Mouse (Mus musculus): ENCODE measurements at regions not wholly inside any gene's neighbourhood (a gene's known extent, or its start where the extent isn't known, plus 50 kb on each side); places are given as distances from the start of the nearest gene placed in this dataset.

DNA sequence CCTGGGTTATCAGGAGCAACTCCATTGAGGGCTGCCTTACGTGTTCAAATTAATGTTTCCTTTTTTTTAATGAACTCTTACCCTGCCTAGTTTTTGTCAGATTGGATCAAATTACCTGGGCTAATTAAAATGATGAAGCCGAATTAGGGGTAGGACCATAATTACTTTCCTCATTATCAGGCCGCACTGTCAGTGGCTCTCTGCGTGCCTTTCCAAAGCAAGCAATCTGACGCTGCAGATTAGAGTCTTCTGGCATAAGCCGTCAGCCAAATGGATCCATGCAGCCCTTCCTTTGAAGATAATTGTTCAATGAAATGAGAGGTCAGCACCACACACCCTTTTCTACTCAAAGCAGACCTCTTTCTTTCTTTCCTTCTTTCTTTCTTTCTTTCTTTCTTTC is 175.5 kb upstream of the Fat4 start:
- Histone ChIP-seq H3K9ac (ENCODE audit: low read depth, low read length) (no peak overlapping the region), H3K36me3 (ENCODE audit: control insufficient read depth, insufficient read depth, low read length) (no peaks in the 10 kb centered on the region), H3K4me3 (ENCODE audit: low read length) (no peak overlapping the region), H3K27me3 (replicated peaks; ENCODE audit: control insufficient read depth, insufficient read depth, low read length) (no peaks in the 10 kb centered on the region), H3K4me1 (ENCODE audit: control insufficient read depth, insufficient read depth, low read depth, low read length) (peaks cover 8% of the 10 kb centered on the region), H3K9me3 (ENCODE audit: control insufficient read depth, low read length) (no peaks in the 10 kb centered on the region), H3K4me2 (ENCODE audit: low read length) (no peak overlapping the region), H3K27ac (ENCODE audit: low read depth, low read length) (no peak overlapping the region)
- no peak for ATAC-seq
- WGBS, result 35% methylated on average over 6 of the region's 6 CpGs

DNA sequence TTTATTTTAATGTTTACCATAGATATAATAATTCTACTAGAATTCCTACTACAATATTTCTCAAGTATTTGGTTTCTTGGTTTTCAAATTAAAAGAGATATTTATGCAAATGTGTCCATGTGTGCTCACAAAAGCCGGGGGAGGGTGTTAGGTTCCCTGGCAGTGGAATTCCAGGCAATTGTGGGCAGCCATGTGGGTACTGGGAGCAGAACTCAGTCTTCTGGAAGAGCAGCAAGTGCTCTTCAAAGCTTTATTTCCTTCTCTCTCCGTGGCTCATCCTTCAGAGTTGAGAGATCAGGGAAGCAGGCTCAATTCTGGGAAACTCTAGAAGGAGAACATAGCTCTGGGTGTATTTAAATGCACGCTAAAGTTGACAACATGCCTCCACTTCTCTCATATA is 178.8 kb upstream of the Fat4 start:
- Histone ChIP-seq H3K27ac (ENCODE audit: low read depth, low read length) (no peak overlapping the region), H3K4me2 (ENCODE audit: low read length) (no peak overlapping the region), H3K4me1 (ENCODE audit: control insufficient read depth, insufficient read depth, low read depth, low read length) (peaks cover 8% of the 10 kb centered on the region), H3K4me3 (ENCODE audit: low read length) (no peak overlapping the region), H3K9me3 (ENCODE audit: control insufficient read depth, low read length) (no peaks in the 10 kb centered on the region), H3K36me3 (ENCODE audit: control insufficient read depth, insufficient read depth, low read length) (no peaks in the 10 kb centered on the region), H3K9ac (ENCODE audit: low read depth, low read length) (no peak overlapping the region), H3K27me3 (replicated peaks; ENCODE audit: control insufficient read depth, insufficient read depth, low read length) (no peaks in the 10 kb centered on the region)
- WGBS, result 71% methylated on average over 3 of the region's 3 CpGs
- no peak for ATAC-seq

DNA sequence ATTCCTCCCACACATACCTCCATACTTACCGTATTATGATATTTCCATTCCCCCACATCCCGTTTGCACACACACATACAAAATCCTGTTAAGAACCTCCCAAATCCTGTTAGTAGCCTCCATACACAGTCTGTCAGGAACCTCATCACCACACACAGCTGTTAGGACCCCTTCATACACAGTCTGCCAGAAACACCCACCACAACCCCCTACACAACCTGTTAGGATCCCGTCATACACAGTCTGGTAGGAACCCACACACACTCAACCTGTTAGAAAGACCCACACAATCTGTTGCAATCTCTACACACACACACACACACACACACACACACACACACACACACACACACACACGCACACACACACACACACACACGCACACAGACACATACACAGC is 187.5 kb upstream of the Fat4 start:
- Histone ChIP-seq H3K27ac (ENCODE audit: low read depth, low read length) (no peak overlapping the region), H3K4me2 (ENCODE audit: low read length) (no peak overlapping the region), H3K36me3 (ENCODE audit: control insufficient read depth, insufficient read depth, low read length) (no peaks in the 10 kb centered on the region), H3K9me3 (ENCODE audit: control insufficient read depth, low read length) (no peaks in the 10 kb centered on the region), H3K4me3 (ENCODE audit: low read length) (no peak overlapping the region), H3K9ac (ENCODE audit: low read depth, low read length) (no peak overlapping the region), H3K27me3 (replicated peaks; ENCODE audit: control insufficient read depth, insufficient read depth, low read length) (no peaks in the 10 kb centered on the region), H3K4me1 (ENCODE audit: control insufficient read depth, insufficient read depth, low read depth, low read length) (no peaks in the 10 kb centered on the region)
- no peak for ATAC-seq
- 89% methylated on average over 5 of the region's 5 CpGs for WGBS

DNA sequence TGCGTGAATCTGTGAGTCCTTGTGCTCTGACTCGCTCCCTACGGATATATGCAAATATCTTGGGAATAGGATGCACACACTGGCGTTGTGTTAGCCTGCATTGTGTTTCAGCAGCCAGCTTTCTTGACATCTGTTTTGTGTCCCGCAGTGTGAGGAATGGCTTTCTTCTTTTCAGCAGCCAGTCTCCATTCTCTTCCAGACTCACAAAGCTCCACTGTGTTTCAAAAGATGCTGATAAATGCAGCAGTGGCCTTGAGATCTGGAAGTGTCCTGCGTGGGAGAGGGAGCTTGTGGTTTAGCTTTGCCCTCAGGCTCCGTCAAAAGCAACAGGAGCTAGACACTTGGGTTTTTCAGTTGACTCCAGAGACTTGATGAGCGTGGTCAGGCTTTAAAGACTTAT is 188.9 kb upstream of the Fat4 start:
- no peaks in the 10 kb centered on the region for H3K27me3 ChIP-seq (replicated peaks; ENCODE audit: control insufficient read depth, insufficient read depth, low read length)
- ATAC-seq, result peak; percentile 83
- H3K4me2 ChIP-seq (ENCODE audit: low read length), result no peak overlapping the region
- no peaks in the 10 kb centered on the region for H3K4me1 ChIP-seq (ENCODE audit: control insufficient read depth, insufficient read depth, low read depth, low read length)
- H3K9me3 ChIP-seq (ENCODE audit: control insufficient read depth, low read length), result no peaks in the 10 kb centered on the region
- no peak overlapping the region for H3K4me3 ChIP-seq (ENCODE audit: low read length)
- H3K36me3 ChIP-seq (ENCODE audit: control insufficient read depth, insufficient read depth, low read length), result no peaks in the 10 kb centered on the region
- no peak overlapping the region for H3K27ac ChIP-seq (ENCODE audit: low read depth, low read length)
- no peak overlapping the region for H3K9ac ChIP-seq (ENCODE audit: low read depth, low read length)
- WGBS, result 6% methylated on average over 8 of the region's 8 CpGs

DNA sequence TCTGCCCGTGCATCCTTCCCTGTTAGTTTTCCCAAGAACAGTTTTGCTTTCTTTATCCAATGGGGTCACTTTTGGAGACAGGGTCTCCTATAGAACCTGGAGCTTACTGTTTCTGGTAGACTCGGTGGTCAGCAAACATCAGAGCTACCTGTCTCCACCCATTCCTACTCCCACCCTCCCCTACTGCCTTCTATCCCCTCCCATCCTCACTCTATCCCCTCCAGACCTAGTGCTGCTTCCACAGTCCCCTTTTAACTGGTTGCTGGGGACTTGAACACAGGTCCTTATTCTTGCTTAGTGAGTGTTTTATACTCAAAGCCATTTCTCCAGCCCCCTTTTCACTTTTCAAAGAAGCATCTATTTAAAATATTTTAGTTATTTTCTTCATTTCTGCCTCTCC is 189.4 kb upstream of the Fat4 start:
- WGBS, result 69% methylated on average over 2 of the region's 2 CpGs
- H3K4me1 ChIP-seq (ENCODE audit: control insufficient read depth, insufficient read depth, low read depth, low read length), result no peaks in the 10 kb centered on the region
- no peak overlapping the region for H3K4me3 ChIP-seq (ENCODE audit: low read length)
- no peaks in the 10 kb centered on the region for H3K27me3 ChIP-seq (replicated peaks; ENCODE audit: control insufficient read depth, insufficient read depth, low read length)
- H3K27ac ChIP-seq (ENCODE audit: low read depth, low read length), result no peak overlapping the region
- no peak for ATAC-seq
- no peaks in the 10 kb centered on the region for H3K36me3 ChIP-seq (ENCODE audit: control insufficient read depth, insufficient read depth, low read length)
- no peaks in the 10 kb centered on the region for H3K9me3 ChIP-seq (ENCODE audit: control insufficient read depth, low read length)
- H3K4me2 ChIP-seq (ENCODE audit: low read length), result no peak overlapping the region
- no peak overlapping the region for H3K9ac ChIP-seq (ENCODE audit: low read depth, low read length)

DNA sequence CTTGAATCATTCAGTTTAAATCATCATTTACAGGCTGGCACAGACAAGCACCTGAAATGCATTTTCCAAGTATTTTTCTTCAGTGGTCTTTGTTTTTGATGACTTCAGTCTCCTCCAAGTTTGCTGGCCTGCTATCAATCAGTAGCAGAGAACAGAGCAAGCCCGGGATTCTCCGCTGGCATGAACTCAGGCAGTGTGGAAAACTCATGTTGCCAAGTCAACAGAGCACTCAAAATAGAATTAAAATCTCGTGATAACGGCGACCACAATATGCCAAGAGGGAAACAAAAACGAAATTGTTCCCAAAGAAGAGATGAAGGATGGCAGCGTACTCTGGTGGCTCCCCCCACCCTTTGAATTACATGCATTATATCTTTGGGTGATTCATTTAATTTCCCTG is 190.9 kb upstream of the Fat4 start:
- no peak overlapping the region for H3K9ac ChIP-seq (ENCODE audit: low read depth, low read length)
- no peak overlapping the region for H3K4me2 ChIP-seq (ENCODE audit: low read length)
- no peak overlapping the region for H3K27ac ChIP-seq (ENCODE audit: low read depth, low read length)
- 57% methylated on average over 7 of the region's 7 CpGs for WGBS
- H3K9me3 ChIP-seq (ENCODE audit: control insufficient read depth, low read length), result no peaks in the 10 kb centered on the region
- H3K4me1 ChIP-seq (ENCODE audit: control insufficient read depth, insufficient read depth, low read depth, low read length), result no peaks in the 10 kb centered on the region
- H3K27me3 ChIP-seq (replicated peaks; ENCODE audit: control insufficient read depth, insufficient read depth, low read length), result no peaks in the 10 kb centered on the region
- H3K36me3 ChIP-seq (ENCODE audit: control insufficient read depth, insufficient read depth, low read length), result no peaks in the 10 kb centered on the region
- ATAC-seq, result no peak
- H3K4me3 ChIP-seq (ENCODE audit: low read length), result no peak overlapping the region

DNA sequence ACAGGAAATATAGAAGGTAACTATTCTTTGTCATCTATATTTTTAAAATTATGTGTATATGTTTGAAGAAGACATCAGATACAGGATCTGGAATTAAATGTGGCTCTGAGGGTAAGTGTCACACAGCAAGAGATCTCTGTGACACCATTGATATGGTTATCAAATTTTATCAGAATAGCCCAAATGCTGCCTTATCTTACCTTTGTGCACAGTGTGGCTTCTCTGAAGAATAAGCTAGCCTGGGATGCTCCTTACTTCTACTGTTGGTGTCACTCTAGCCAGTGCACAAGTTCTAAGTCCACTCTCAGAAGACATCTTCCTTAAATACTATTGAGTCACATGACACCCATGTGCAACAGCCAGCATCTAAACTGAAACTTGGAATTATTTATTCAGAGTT is 194.0 kb upstream of the Fat4 start:
- no peak for ATAC-seq
- no peaks in the 10 kb centered on the region for H3K27me3 ChIP-seq (replicated peaks; ENCODE audit: control insufficient read depth, insufficient read depth, low read length)
- H3K4me2 ChIP-seq (ENCODE audit: low read length), result no peak overlapping the region
- H3K4me3 ChIP-seq (ENCODE audit: low read length), result no peak overlapping the region
- no peak overlapping the region for H3K9ac ChIP-seq (ENCODE audit: low read depth, low read length)
- no peaks in the 10 kb centered on the region for H3K9me3 ChIP-seq (ENCODE audit: control insufficient read depth, low read length)
- H3K36me3 ChIP-seq (ENCODE audit: control insufficient read depth, insufficient read depth, low read length), result no peaks in the 10 kb centered on the region
- H3K4me1 ChIP-seq (ENCODE audit: control insufficient read depth, insufficient read depth, low read depth, low read length), result no peaks in the 10 kb centered on the region
- H3K27ac ChIP-seq (ENCODE audit: low read depth, low read length), result no peak overlapping the region

DNA sequence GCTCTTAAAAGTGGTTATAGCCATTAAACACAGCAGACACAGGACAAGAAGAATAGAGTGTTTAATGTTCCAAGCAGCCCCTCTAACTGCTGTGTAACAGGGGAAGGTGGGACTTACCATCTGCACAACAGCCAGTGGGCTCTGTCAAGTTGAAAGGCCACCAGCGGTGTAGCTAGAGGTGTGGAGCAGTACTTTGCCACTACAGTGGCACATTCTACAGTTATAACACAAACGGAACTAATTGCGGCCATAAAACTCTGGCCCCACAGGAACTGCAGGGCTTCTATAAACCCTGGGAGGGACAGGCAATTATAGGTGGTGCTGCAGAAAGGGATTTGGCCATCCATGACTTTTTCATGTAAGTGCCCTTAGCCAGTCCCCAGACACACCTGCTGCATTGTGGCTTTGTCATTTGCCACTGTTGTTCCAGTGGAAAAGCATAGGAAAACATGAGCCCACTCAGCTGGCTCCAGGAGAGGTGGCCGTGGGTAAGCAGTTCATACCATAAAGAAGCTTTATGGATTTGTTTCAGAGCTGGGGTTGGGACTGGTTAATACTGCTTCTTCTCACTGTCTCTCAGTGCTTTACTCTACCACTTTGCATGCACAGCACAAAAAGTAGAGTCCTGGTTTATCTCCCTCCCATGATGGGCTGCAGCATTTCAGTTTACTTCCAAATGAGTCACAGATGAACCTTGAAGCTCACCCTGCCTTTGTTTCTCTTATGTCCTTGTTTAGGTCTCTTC is 199.8 kb upstream of the Ankrd50 start:
- Histone ChIP-seq H3K4me3 (ENCODE audit: low read length) (no peak overlapping the region), H3K4me1 (ENCODE audit: control insufficient read depth, insufficient read depth, low read depth, low read length) (no peaks in the 10 kb centered on the region), H3K9ac (ENCODE audit: low read depth, low read length) (no peak overlapping the region), H3K27ac (ENCODE audit: low read depth, low read length) (no peak overlapping the region), H3K36me3 (ENCODE audit: control insufficient read depth, insufficient read depth, low read length) (no peaks in the 10 kb centered on the region), H3K27me3 (replicated peaks; ENCODE audit: control insufficient read depth, insufficient read depth, low read length) (no peaks in the 10 kb centered on the region), H3K4me2 (ENCODE audit: low read length) (no peak overlapping the region), H3K9me3 (ENCODE audit: control insufficient read depth, low read length) (no peaks in the 10 kb centered on the region)
- ATAC-seq, result no peak
- 81% methylated on average over 4 of the region's 4 CpGs for WGBS

DNA sequence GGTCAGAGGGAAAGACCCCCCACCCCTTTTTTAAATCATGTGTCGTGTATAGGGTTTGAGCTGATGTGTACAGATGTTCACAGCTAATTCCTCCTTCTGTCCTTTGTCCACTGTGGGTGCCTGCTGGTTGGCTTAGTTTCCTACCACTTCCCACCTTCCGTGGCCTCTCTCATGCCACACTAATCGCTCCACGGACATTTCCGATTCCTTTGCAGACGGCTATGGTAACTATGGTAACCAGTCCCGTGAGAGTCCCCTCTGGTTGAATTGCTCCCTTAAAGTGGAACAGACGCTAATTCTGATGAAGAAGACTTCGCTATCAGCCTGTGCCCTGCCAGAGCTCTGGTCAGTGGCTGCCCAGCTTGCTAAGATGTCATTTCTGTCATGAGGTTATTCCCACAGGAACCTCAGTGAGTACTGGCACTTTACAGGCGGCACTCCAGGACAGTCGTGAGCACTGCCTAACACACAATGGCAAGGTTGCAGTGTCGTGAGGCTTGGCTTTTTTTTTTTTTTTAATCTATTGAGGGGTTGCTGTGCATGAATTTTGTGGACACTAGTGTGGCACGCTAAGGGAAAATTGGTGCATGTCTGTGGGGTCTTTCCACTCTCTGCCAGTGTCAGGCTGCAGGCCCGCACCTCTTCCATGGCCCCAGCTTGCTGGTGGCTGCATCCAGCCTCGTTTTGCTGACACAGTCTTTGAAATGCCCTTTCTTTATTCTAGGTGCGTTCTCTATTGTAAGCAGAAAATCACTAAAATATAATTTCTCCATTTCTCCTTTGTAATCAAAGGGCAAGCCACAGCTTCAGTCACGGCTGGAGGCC is 179.2 kb upstream of the Ankrd50 start:
- WGBS, result 19% methylated on average over 17 of the region's 17 CpGs
- Histone ChIP-seq H3K4me2 (ENCODE audit: low read length) (peak overlapping the region; percentile 35), H3K9me3 (ENCODE audit: control insufficient read depth, low read length) (no peaks in the 10 kb centered on the region; the same call in 1 of the 2 replicates), H3K27ac (ENCODE audit: low read depth, low read length) (peak overlapping the region; percentile 68), H3K36me3 (ENCODE audit: control insufficient read depth, insufficient read depth, low read length) (no peaks in the 10 kb centered on the region), H3K4me3 (ENCODE audit: low read length) (peak overlapping the region; percentile 2; the same call in 1 of the 2 replicates), H3K4me1 (ENCODE audit: control insufficient read depth, insufficient read depth, low read depth, low read length) (peaks cover 6% of the 10 kb centered on the region), H3K9ac (ENCODE audit: low read depth, low read length) (peak overlapping the region; percentile 2; the same call in 1 of the 2 replicates), H3K27me3 (replicated peaks; ENCODE audit: control insufficient read depth, insufficient read depth, low read length) (no peaks in the 10 kb centered on the region)
- peak; percentile 91 for ATAC-seq
